Mouse (Mus musculus) lung, adult 2 months (tissue): ENCODE measurements around the gene Sac3d1.

Experiments
- CTCF ChIP-seq: fragments of 200-500 bp; IDR thresholded peaks from 2 replicates; pipeline ENCODE4 v1.5.1; 2011; ENCODE audit warnings: mild to moderate bottlenecking, low read length, control low read depth; ENCODE audit not compliant: insufficient read depth
- POLR2A ChIP-seq: fragments of 200-500 bp; IDR thresholded peaks from 2 replicates; pipeline ENCODE4 v1.6.1; 2011; ENCODE audit warnings: low read depth, mild to moderate bottlenecking, control low read depth, low read length, borderline replicate concordance; ENCODE audit errors: extremely low read depth

DNA sequence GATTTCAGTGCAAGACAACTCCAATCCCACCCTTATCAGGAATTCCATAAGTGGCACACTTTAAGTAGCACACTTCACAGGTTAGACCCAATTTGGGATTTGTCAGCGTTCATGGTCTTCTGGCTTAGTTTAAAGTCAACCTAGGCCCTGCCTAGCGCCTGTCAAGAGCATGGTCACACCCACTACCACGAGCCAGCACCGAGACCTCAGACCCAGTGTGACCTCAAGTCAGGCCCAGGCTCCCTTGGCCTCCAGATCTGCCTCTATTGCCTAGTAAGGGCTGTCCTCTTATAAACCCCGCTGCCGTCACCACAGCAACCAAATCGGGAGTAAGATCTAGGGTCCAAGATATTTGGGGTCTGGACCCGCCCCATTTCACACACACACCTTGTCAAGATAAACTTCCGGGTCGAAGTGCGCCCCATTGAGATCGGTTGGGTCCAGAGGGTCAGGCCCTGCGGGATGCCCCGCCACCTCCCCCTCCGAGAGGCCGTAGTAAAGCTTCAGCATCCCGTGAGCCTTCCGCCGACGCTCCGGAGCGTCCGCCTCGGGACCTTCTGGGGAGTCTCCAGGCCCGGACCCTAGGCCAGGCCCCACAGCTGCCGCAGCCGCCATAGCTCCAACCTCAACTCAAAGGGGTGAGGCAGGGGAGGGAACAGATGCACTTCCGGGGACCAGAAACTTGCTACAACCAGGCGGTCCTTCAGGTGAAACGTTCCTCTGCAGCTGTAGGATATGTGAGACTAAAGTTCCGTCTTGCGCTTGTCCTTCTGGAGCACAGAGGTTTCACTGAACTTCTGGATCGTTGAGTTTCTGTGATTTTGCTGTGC is 41.7 kb downstream of the Sac3d1 start, which contains the start of gene Vps51:
- no peak for TF ChIP-seq CTCF
- TF ChIP-seq POLR2A = peak; percentile 60; the same call in 1 of the 2 replicates
